Mouse (Mus musculus): ENCODE measurements around the gene Cdip1. TPM values are rescaled to one million over a fixed set of nuclear protein-coding genes. Genes with fewer than 3 reads are reported as not detected.

Gene Cdip1
- polyA plus RNA-seq, 1 experiment, result 32.9 TPM

- H3K4me1 ChIP-seq (ENCODE audit: control insufficient read depth, insufficient read depth, low read length), result peaks cover 52% of the 10 kb centered on the region
- peak overlapping the region; percentile 74 for H3K27ac ChIP-seq (ENCODE audit: insufficient read depth, low read depth, low read length)
- H3K4me3 ChIP-seq (ENCODE audit: insufficient read depth, low read length), result no peak overlapping the region
- no peak for TF ChIP-seq CTCF (IDR thresholded peaks at IDR 0.05; ENCODE audit: low read depth, low read length)
- no peak for TF ChIP-seq POLR2A (IDR thresholded peaks at IDR 0.05; ENCODE audit: borderline replicate concordance, low read depth, low read length)
These were observed 12.8 kb downstream of the Cdip1 start for GRCm38 (mm10) chr16:4777171-4777904.

DNA sequence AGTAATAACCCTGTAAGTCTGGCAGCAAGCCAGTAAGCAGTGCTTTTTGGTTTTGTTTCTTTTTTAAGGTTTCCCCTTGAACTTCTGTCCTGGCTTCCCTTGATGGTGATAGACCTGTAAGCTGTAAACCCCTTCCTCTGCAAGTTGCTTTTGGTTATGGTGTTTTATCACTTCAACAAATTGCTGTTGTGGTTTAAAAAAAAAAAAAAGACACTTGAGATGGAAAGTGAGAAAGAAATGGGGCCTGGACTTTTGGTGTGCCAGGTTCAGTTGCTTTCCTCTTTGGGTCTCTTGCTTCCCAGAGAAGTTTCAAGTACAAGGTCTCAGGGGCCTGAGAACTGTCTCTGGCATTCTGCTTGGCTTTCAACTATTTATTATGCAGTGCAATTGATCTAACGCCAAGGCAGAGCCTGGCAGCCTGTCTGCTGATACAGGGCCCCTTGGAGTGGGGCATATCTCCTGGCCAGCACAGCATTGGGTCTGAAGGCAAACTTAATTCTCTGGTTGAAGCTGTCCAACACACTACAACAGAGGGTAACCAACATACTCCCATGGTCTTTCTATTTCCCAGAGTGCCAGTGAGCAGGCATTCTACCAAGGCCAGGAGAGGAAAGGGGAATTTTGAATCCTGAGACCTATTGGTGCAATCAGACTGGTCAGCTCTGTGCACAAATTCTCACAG, 16.7 kb downstream of the Cdip1 start:
- TF ChIP-seq CTCF (IDR thresholded peaks at IDR 0.05; ENCODE audit: low read depth, low read length), result no peak
- TF ChIP-seq POLR2A (IDR thresholded peaks at IDR 0.05; ENCODE audit: borderline replicate concordance, low read depth, low read length), result no peak
- no peak overlapping the region for H3K27ac ChIP-seq (ENCODE audit: insufficient read depth, low read depth, low read length)
- no peak overlapping the region for H3K4me3 ChIP-seq (ENCODE audit: insufficient read depth, low read length)
- H3K4me1 ChIP-seq (ENCODE audit: control insufficient read depth, insufficient read depth, low read length), result peaks cover 39% of the 10 kb centered on the region

DNA sequence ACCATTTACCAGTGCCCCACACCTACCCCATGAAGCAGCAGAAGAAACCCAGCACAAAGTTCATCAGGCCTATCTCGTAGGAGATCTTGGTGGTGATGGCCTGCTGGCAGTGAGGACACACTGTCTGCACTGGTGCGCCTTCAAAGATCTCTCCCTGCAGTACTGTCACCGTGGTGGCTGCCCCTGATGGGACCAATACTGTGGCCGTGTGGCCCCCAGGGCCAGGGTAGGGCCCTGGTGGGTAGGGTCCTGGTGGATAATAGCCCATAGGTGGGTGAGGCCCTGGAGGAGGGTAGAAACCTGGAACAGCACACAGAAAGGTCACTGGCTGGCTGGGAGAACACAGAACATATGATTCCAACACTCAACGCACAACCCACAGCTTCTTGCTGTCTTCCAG, 21.4 kb downstream of the Cdip1 start:
- Histone ChIP-seq H3K4me1 (ENCODE audit: control insufficient read depth, insufficient read depth, low read length) (peaks cover 8% of the 10 kb centered on the region), H3K4me3 (ENCODE audit: insufficient read depth, low read length) (no peak overlapping the region), H3K27ac (ENCODE audit: insufficient read depth, low read depth, low read length) (no peak overlapping the region)
- no peak for TF ChIP-seq POLR2A (IDR thresholded peaks at IDR 0.05; ENCODE audit: borderline replicate concordance, low read depth, low read length)
- no peak for TF ChIP-seq CTCF (IDR thresholded peaks at IDR 0.05; ENCODE audit: low read depth, low read length)

GRCm38 (mm10) chr16:4767012-4767790, 22.9 kb downstream of the Cdip1 start:
- Histone ChIP-seq H3K4me1 (ENCODE audit: control insufficient read depth, insufficient read depth, low read length) (no peaks in the 10 kb centered on the region), H3K27ac (ENCODE audit: insufficient read depth, low read depth, low read length) (no peak overlapping the region), H3K4me3 (ENCODE audit: insufficient read depth, low read length) (no peak overlapping the region)
- TF ChIP-seq CTCF (IDR thresholded peaks at IDR 0.05; ENCODE audit: low read depth, low read length), result no peak
- TF ChIP-seq POLR2A (IDR thresholded peaks at IDR 0.05; ENCODE audit: borderline replicate concordance, low read depth, low read length), result no peak

- TF ChIP-seq CTCF (IDR thresholded peaks at IDR 0.05; ENCODE audit: low read depth, low read length), result no peak
- no peak for TF ChIP-seq POLR2A (IDR thresholded peaks at IDR 0.05; ENCODE audit: borderline replicate concordance, low read depth, low read length)
- Histone ChIP-seq H3K4me1 (ENCODE audit: control insufficient read depth, insufficient read depth, low read length) (no peaks in the 10 kb centered on the region), H3K4me3 (ENCODE audit: insufficient read depth, low read length) (no peak overlapping the region), H3K27ac (ENCODE audit: insufficient read depth, low read depth, low read length) (no peak overlapping the region)
These were observed 24.2 kb downstream of the Cdip1 start for GRCm38 (mm10) chr16:4765852-4766251.

DNA sequence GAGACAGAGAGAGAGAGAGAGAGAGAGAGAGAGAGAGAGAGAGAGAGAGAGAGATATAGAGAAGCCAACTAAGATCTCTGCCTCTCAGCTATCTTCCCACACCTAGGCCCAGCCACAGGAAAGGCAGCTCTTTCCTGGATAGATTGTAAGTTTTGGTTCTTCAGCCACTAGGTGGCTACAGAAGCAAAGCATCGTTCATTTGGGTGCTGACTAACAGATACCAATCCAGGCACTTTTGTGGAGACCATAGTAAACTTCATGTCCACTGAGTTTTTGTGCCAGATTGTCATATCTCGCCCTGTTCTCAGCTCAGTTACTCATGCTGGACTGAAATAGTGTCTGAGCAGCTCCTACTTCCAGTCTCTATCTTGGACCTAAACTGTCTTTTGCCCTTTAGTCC, 26.8 kb downstream of the Cdip1 start:
- Histone ChIP-seq H3K27ac (ENCODE audit: insufficient read depth, low read depth, low read length) (no peak overlapping the region), H3K4me1 (ENCODE audit: control insufficient read depth, insufficient read depth, low read length) (no peaks in the 10 kb centered on the region), H3K4me3 (ENCODE audit: insufficient read depth, low read length) (no peak overlapping the region)
- no peak for TF ChIP-seq POLR2A (IDR thresholded peaks at IDR 0.05; ENCODE audit: borderline replicate concordance, low read depth, low read length)
- no peak for TF ChIP-seq CTCF (IDR thresholded peaks at IDR 0.05; ENCODE audit: low read depth, low read length)

- H3K27ac ChIP-seq (ENCODE audit: insufficient read depth, low read depth, low read length), result no peak overlapping the region
- no peaks in the 10 kb centered on the region for H3K4me1 ChIP-seq (ENCODE audit: control insufficient read depth, insufficient read depth, low read length)
- TF ChIP-seq CTCF (IDR thresholded peaks at IDR 0.05; ENCODE audit: low read depth, low read length) (no peak), POLR2A (IDR thresholded peaks at IDR 0.05; ENCODE audit: borderline replicate concordance, low read depth, low read length) (no peak)
- no peak overlapping the region for H3K4me3 ChIP-seq (ENCODE audit: insufficient read depth, low read length)
These were observed 27.7 kb downstream of the Cdip1 start for GRCm38 (mm10) chr16:4762437-4762836.

DNA sequence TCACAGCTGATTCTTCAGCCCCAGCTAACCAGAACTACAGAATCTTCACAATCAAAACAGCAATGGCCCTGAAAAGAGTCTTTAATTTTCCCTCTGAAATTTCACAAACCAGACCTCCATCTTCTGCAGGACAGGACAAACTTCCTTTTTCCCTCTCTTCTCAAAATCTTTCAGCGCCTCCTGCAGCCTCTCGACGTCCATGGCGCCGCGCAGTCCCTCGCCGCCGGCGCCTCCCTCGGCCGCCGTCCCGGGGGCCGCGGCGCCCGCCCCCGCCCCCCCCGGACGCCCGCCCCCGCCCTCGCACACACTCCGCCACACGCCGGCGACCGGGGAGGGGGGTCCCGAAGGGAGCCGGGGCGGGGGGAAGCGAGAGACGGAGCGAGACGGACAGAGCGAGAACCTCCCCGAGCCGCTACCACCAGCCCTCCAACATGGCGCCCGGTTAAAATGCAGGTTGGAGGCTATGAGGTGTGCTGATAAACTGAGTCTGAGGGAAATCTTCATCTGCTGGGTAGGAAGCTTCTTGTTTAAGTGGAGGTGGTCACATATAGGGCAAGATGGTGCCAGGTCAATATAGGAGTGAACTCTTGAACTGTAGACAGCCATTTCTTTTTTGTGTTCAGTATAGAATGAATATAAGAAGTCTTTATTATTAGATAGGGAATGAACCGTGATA, 33.3 kb downstream of the Cdip1 start:
- peak overlapping the region; percentile 50 for H3K4me3 ChIP-seq (ENCODE audit: insufficient read depth, low read length)
- peak overlapping the region; percentile 16; the same call in 1 of the 2 replicates for H3K27ac ChIP-seq (ENCODE audit: insufficient read depth, low read depth, low read length)
- H3K4me1 ChIP-seq (ENCODE audit: control insufficient read depth, insufficient read depth, low read length), result peaks cover 18% of the 10 kb centered on the region

DNA sequence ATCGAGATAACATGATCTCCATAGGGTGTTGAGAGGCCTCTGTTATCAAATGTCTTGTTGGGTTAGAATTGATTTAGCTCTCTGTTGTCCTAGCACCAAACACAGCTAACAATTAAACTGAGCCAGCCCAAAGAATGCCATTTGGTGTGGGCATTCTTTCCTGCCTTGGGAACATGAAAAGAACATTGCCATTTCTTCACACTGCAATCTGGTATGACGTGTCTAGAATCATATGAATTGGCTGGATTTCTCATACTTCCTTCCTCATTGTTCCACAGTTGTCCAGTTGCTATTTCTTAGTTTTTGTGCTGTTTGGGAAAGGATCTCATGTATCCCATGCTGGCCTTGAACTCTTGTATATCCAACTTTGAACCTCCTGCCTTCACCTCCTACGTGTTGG, 36.0 kb downstream of the Cdip1 start:
- Histone ChIP-seq H3K27ac (ENCODE audit: insufficient read depth, low read depth, low read length) (peak overlapping the region; percentile 78), H3K4me3 (ENCODE audit: insufficient read depth, low read length) (no peak overlapping the region), H3K4me1 (ENCODE audit: control insufficient read depth, insufficient read depth, low read length) (peaks cover 18% of the 10 kb centered on the region)
- TF ChIP-seq CTCF (IDR thresholded peaks at IDR 0.05; ENCODE audit: low read depth, low read length), result no peak
- TF ChIP-seq POLR2A (IDR thresholded peaks at IDR 0.05; ENCODE audit: borderline replicate concordance, low read depth, low read length), result no peak
